Mouse (Mus musculus): ENCODE measurements at regions not wholly inside any gene's neighbourhood (a gene's known extent, or its start where the extent isn't known, plus 50 kb on each side); places are given as distances from the start of the nearest gene placed in this dataset.
"Not testable (repeated sequence)": the region's sequence is repeated elsewhere in the genome, so short reads cannot be mapped to it uniquely, and the experiment has no call there.

GRCm38 (mm10) chr8:93443631-93444030, 64.1 kb upstream of the Ces1h start:
- DNase-seq (ENCODE audit: low read depth, low spot score), result not testable (repeated sequence)

GRCm38 (mm10) chr8:93441936-93442335, 62.4 kb upstream of the Ces1h start:
- DNase-seq (ENCODE audit: low read depth, low spot score), result no peak

- not testable (repeated sequence) for DNase-seq (ENCODE audit: low read depth, low spot score)
Observed at GRCm38 (mm10) chr8:93436586-93436985, 57.1 kb upstream of the Ces1h start.

- DNase-seq (ENCODE audit: low read depth, low spot score), result peak; percentile 70
Observed at GRCm38 (mm10) chr8:93430637-93431036, 51.1 kb upstream of the Ces1h start.
